Mouse (Mus musculus): Measurements from ENCODE around the gene 1700102P08Rik.

- TF ChIP-seq SIN3A (IDR thresholded peaks at IDR 0.05; ENCODE audit: low read length) (no peak), MYB (IDR thresholded peaks at IDR 0.05; ENCODE audit: low read depth, low read length) (no peak), ZNF384 (IDR thresholded peaks at IDR 0.05; ENCODE audit: low read depth, low read length) (no peak), MAFK (IDR thresholded peaks at IDR 0.05; ENCODE audit: borderline replicate concordance, low read depth, low read length) (no peak), POLR2AphosphoS5 (IDR thresholded peaks at IDR 0.05; ENCODE audit: borderline replicate concordance, low read depth, low read length) (no peak), MAZ (IDR thresholded peaks at IDR 0.05; ENCODE audit: low read depth, low read length) (no peak)
Observed at GRCm38 (mm10) chr9:108394191-108394590, 1.6 kb downstream of the 1700102P08Rik start.
